Mouse (Mus musculus): ENCODE results near the gene Klhl25. TPM values are rescaled to one million over a fixed set of nuclear protein-coding genes. Genes with fewer than 3 reads are reported as not detected.
A peak's percentile ranks its signal among the peaks of the same experiment; 100 is the strongest.
"Not testable (repeated sequence)": the region's sequence is repeated elsewhere in the genome, so short reads cannot be mapped to it uniquely, and the experiment has no call there.

Klhl25 gene
- polyA plus RNA-seq, 2 experiments: 7.9 to 8.9 TPM

DNA sequence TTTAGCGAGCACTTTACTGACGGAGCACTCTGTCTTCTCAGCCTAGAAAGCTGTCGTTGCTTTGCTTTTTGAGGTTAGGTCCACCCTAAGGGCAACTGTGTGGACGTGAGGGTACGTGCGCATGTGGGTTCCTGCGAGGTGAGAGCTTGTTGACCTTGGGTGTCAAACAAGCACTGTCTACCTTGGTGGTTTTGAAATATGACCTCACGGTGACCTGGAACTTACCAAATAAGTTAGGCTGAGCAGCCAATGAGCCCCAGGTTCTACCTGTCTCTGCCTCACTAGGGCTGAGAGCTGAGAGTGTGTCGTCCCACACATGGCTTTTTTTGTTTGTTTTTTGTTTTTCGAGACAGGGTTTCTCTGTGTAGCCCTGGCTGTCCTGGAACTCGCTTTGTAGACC is 8.1 kb downstream of the Klhl25 start:
- DNase-seq (ENCODE audit: low read depth in 3 of 3, low spot score in 3 of 3): peak in 1 of 3 experiments; percentile 31
- H3K36me3 ChIP-seq (replicated peaks; ENCODE audit: control insufficient read depth, insufficient read depth, low read depth): no peaks in the 10 kb centered on the region; the same call in 1 of the 2 replicates
- H3K27me3 ChIP-seq (ENCODE audit: control insufficient read depth, insufficient read depth, low read length): no peaks in the 10 kb centered on the region
- WGBS (ENCODE audit: insufficient replicate concordance): 80% methylated on average over 11 of the region's 11 CpGs
- no peak overlapping the region for H3K4me2 ChIP-seq (ENCODE audit: low read depth)
- no peaks in the 10 kb centered on the region for H3K9me3 ChIP-seq (ENCODE audit: control insufficient read depth, low read length)
- no peak overlapping the region for H3K27ac ChIP-seq
- H3K4me3 ChIP-seq (ENCODE audit: insufficient read depth in 1 of 2, low read depth in 2 of 2, low read length in 2 of 2): no peak overlapping the region
- peak; percentile 33 for ATAC-seq (ENCODE audit: insufficient read depth)
- TF ChIP-seq EP300 (IDR thresholded peaks at IDR 0.05; ENCODE audit: low read depth) (no peak), CTCF (IDR thresholded peaks at IDR 0.05; ENCODE audit: low read depth) (no peak)
- peaks cover 0 to 26% of the 10 kb centered on the region in 2 experiments; a peak in 2 of 4 replicates for H3K4me1 ChIP-seq (replicated peaks; ENCODE audit: control insufficient read depth in 2 of 2, insufficient read depth in 2 of 2, low read length in 1 of 2)
- H3K9ac ChIP-seq (replicated peaks): no peak overlapping the region

GRCm38 (mm10) chr7:75859771-75860196 is 11.7 kb downstream of the Klhl25 start:
- Histone ChIP-seq H3K36me3 (replicated peaks; ENCODE audit: control insufficient read depth, insufficient read depth, low read depth) (peaks cover 3% of the 10 kb centered on the region; the same call in 1 of the 2 replicates), H3K9me3 (ENCODE audit: control insufficient read depth, low read length) (no peaks in the 10 kb centered on the region), H3K4me3 (ENCODE audit: insufficient read depth in 1 of 2, low read depth in 2 of 2, low read length in 2 of 2) (no peak overlapping the region), H3K4me1 (replicated peaks; ENCODE audit: control insufficient read depth in 2 of 2, insufficient read depth in 2 of 2, low read length in 1 of 2) (peaks cover 24 to 40% of the 10 kb centered on the region in 2 experiments), H3K27me3 (ENCODE audit: control insufficient read depth, insufficient read depth, low read length) (no peaks in the 10 kb centered on the region), H3K4me2 (ENCODE audit: low read depth) (no peak overlapping the region), H3K9ac (replicated peaks) (no peak overlapping the region), H3K27ac (no peak overlapping the region)
- 69% methylated on average over 9 of the region's 9 CpGs for WGBS (ENCODE audit: insufficient replicate concordance)
- ATAC-seq (ENCODE audit: insufficient read depth) (no peak), DNase-seq (ENCODE audit: low read depth in 3 of 3, low spot score in 3 of 3) (no peak)
- TF ChIP-seq CTCF (IDR thresholded peaks at IDR 0.05; ENCODE audit: low read depth): no peak
- no peak for TF ChIP-seq EP300 (IDR thresholded peaks at IDR 0.05; ENCODE audit: low read depth)

GRCm38 (mm10) chr7:75861638-75862426 is 13.7 kb downstream of the Klhl25 start:
- not testable (repeated sequence) for H3K27me3 ChIP-seq (ENCODE audit: control insufficient read depth, insufficient read depth, low read length); DNase-seq (ENCODE audit: low read depth in 3 of 3, low spot score in 3 of 3); H3K9ac ChIP-seq (replicated peaks); H3K27ac ChIP-seq; H3K4me2 ChIP-seq (ENCODE audit: low read depth); ATAC-seq (ENCODE audit: insufficient read depth); H3K9me3 ChIP-seq (ENCODE audit: control insufficient read depth, low read length); H3K4me3 ChIP-seq (ENCODE audit: insufficient read depth in 1 of 2, low read depth in 2 of 2, low read length in 2 of 2)
- peaks cover 18% of the 10 kb centered on the region for H3K36me3 ChIP-seq (replicated peaks; ENCODE audit: control insufficient read depth, insufficient read depth, low read depth)
- H3K4me1 ChIP-seq (replicated peaks; ENCODE audit: control insufficient read depth in 2 of 2, insufficient read depth in 2 of 2, low read length in 1 of 2): peaks cover 24 to 27% of the 10 kb centered on the region in 2 experiments
- 71% methylated on average over 6 of the region's 7 CpGs for WGBS (ENCODE audit: insufficient replicate concordance)

DNA sequence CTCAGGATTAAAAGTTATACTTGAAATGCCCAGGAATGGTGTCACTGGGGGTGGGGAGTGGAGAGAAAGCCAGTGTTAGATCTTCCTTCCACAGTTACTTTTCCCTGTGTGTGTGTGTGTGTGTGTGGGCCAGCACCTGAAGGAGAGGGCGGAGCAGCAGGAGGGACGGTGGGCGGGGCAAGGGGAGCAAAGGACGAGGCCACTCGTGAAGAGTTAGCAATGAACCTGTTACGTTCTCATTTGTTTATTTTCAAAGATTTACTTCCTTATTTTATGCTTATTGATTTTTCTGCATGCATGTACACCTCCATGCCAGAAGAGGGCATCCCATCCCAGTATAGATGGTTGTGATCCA is 14.3 kb downstream of the Klhl25 start:
- TF ChIP-seq CTCF (IDR thresholded peaks at IDR 0.05; ENCODE audit: low read depth): peak; percentile 24; the same call in 1 of the 2 replicates
- Histone ChIP-seq H3K36me3 (replicated peaks; ENCODE audit: control insufficient read depth, insufficient read depth, low read depth) (peaks cover 23% of the 10 kb centered on the region), H3K27ac (peak overlapping the region; percentile 70; the same call in 1 of the 2 replicates), H3K4me1 (replicated peaks; ENCODE audit: control insufficient read depth in 2 of 2, insufficient read depth in 2 of 2, low read length in 1 of 2) (peaks cover 24 to 27% of the 10 kb centered on the region in 2 experiments)
- not testable (repeated sequence) for H3K4me3 ChIP-seq (ENCODE audit: insufficient read depth in 1 of 2, low read depth in 2 of 2, low read length in 2 of 2); H3K9ac ChIP-seq (replicated peaks); H3K9me3 ChIP-seq (ENCODE audit: control insufficient read depth, low read length); DNase-seq (ENCODE audit: low read depth in 3 of 3, low spot score in 3 of 3); H3K27me3 ChIP-seq (ENCODE audit: control insufficient read depth, insufficient read depth, low read length); H3K4me2 ChIP-seq (ENCODE audit: low read depth); ATAC-seq (ENCODE audit: insufficient read depth)
- WGBS (ENCODE audit: insufficient replicate concordance): 69% methylated on average over 6 of the region's 6 CpGs

DNA sequence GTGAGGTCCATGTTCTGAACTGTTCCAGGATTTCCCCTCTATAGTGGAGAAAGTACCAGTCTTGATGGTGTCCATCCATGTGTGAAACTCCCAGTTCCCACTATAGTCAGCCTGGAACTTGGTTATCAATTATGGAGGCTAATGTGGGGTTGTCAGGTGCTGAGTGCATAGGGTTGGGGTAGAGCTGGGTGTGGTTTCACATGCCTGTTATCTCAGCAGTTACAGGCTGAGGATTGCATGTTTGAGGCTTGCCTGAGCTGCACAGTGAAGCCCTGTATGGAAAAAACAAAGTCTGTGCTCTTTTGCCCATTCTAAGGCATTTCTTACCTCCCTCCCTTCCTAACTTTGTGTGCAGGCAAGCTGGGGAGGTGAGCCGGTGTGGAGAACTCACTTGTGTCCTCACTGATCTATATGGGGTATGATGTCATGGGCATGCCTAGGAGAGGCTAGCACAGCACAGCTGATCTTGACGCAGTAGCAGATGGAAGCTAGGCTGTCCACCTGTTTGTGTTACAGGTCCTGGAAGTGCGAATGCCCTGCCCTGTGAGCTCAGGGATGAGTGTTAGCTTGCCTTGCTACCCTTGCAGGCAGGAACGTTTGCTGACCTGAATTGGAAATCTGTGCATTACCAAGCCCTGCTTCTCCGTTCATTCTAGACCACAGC is 15.3 kb downstream of the Klhl25 start:
- peak; percentile 92 for ATAC-seq (ENCODE audit: insufficient read depth)
- H3K4me1 ChIP-seq (replicated peaks; ENCODE audit: control insufficient read depth in 2 of 2, insufficient read depth in 2 of 2, low read length in 1 of 2): peaks cover 26 to 27% of the 10 kb centered on the region in 2 experiments
- peak; percentile 64 for TF ChIP-seq EP300 (IDR thresholded peaks at IDR 0.05; ENCODE audit: low read depth)
- peaks cover 26% of the 10 kb centered on the region for H3K36me3 ChIP-seq (replicated peaks; ENCODE audit: control insufficient read depth, insufficient read depth, low read depth)
- peak in 1 of 3 experiments; percentile 47 for DNase-seq (ENCODE audit: low read depth in 3 of 3, low spot score in 3 of 3)
- H3K27ac ChIP-seq: peak overlapping the region; percentile 70
- 57% methylated on average over 5 of the region's 5 CpGs for WGBS (ENCODE audit: insufficient replicate concordance)
- H3K4me2 ChIP-seq (ENCODE audit: low read depth): peak overlapping the region; percentile 53
- H3K9me3 ChIP-seq (ENCODE audit: control insufficient read depth, low read length); H3K4me3 ChIP-seq (ENCODE audit: insufficient read depth in 1 of 2, low read depth in 2 of 2, low read length in 2 of 2); H3K27me3 ChIP-seq (ENCODE audit: control insufficient read depth, insufficient read depth, low read length): not testable (repeated sequence)
- peak overlapping the region; percentile 13 for H3K9ac ChIP-seq (replicated peaks)
